Mouse (Mus musculus) kidney, adult 2 months (tissue): ENCODE measurements around the gene Rtn4ip1.

Experiments used
- CTCF ChIP-seq: fragments of 200-500 bp; conservative IDR thresholded peaks from 2 replicates; pipeline ENCODE4 v1.5.1; 2011; ENCODE audit warnings: low read depth, mild to moderate bottlenecking, control low read depth, low read length, moderate library complexity, mixed read lengths; ENCODE audit not compliant: insufficient read depth, insufficient read length
- POLR2A ChIP-seq: fragments of 200-500 bp; IDR thresholded peaks from one replicate; pipeline ENCODE4 v1.6.1; 2011; ENCODE audit warnings: low read depth, low read length, control low read depth

DNA sequence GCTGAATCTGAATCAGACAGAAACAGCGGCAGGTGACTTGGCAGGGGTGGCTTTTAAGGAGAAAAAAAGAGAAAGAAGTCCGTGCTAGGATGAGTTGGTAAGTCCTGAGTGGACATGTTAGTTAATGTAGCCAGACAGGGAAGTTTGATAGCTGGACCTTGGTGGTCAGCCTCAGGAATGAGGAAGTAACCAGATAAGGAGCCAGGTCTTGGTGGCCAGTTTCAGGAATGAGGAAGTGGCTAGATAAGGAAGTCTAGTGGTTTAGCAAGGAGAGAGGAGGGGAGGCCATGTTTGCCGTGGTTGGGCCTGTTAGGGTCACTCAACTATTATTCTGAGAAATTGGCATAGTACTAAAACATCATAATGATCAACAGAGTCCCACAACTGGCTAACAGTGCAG lies 45.3 kb upstream of the Rtn4ip1 start:
- TF ChIP-seq CTCF (no peak), POLR2A (no peak)
